Mouse (Mus musculus): ENCODE data around the gene Gm7735. TPM values are rescaled to one million over a fixed set of nuclear protein-coding genes. Genes with fewer than 3 reads are reported as not detected.
"Not testable (repeated sequence)": the region's sequence is repeated elsewhere in the genome, so short reads cannot be mapped to it uniquely, and the experiment has no call there.

Gene Gm7735
- polyA plus RNA-seq (2012; ENCODE audit: insufficient read depth, low replicate concordance): not detected in 2 replicates

GRCm38 (mm10) chr16:89169190-89169589, at the start of gene Gm7735:
TSS of gene Gm7735 (plus strand) at chr16:89169490.
- H3K4me1 ChIP-seq; H3K36me3 ChIP-seq (replicated peaks; ENCODE audit: low read length); H3K4me3 ChIP-seq (replicated peaks); H3K27me3 ChIP-seq (replicated peaks); H3K9me3 ChIP-seq: not testable (repeated sequence)

DNA sequence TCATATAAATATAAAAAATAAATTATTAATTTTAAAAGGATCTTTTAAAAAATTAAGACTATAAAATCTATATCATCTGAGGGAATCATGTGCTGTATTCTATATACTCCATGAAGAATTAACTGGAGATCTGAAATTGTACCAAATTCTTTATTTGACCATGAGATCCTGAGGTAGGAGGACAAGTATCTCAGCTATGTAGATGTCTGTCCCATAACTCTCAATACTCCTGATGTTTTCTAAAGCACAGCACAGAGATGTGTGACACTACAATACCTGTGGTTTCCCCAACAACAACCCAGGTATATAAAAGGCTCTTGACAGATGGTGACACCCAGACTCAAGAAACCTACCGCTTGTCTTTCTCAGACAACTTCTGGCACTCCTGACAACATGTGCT, 28.7 kb upstream of the Gm7735 start, which contains the start of gene Gm6358:
Gene Gm6358, plus strand, starts transcription at position 301 of the 400 bp plus-strand sequence.
- H3K27me3 ChIP-seq (replicated peaks): no peaks in the 10 kb centered on the region
- TF ChIP-seq GATA1 (IDR thresholded peaks at IDR 0.05; ENCODE audit: borderline replicate concordance, low read length) (no peak), FLI1 (IDR thresholded peaks at IDR 0.05; ENCODE audit: low read length) (no peak)
- H3K36me3 ChIP-seq (replicated peaks; ENCODE audit: low read length): no peaks in the 10 kb centered on the region
- peaks cover 5% of the 10 kb centered on the region for H3K9me3 ChIP-seq
- H3K4me1 ChIP-seq: no peaks in the 10 kb centered on the region
- no peak within 1 kb of the TSS for H3K4me3 ChIP-seq (replicated peaks)

DNA sequence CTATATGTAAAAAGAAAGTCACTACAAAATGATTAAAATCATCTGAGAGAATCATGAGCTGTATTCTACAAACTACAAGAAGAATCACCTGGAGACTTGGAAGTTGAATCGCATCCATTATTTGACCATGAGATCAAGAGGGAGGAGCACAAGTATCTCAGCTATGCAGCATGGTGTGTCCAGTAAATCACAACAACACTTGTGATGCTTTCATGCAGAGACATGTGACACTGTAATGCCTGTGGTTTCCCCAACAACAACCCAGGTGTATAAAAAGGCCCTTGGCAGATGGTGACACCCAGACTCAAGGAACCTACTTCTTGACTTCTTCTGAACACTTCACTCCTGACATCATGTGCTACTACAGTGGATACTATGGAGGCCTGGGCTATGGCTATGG, 18.5 kb upstream of the Gm7735 start, which contains the start of gene Gm10061:
Gene Gm10061, plus strand, starts transcription at position 301 of the 400 bp plus-strand sequence.
- peaks cover 19% of the 10 kb centered on the region for H3K9me3 ChIP-seq
- no peak within 1 kb of the TSS for H3K4me3 ChIP-seq (replicated peaks)
- H3K36me3 ChIP-seq (replicated peaks; ENCODE audit: low read length): no peaks in the 10 kb centered on the region
- H3K4me1 ChIP-seq: no peaks in the 10 kb centered on the region
- H3K27me3 ChIP-seq (replicated peaks): no peaks in the 10 kb centered on the region
- TF ChIP-seq GATA1 (IDR thresholded peaks at IDR 0.05; ENCODE audit: borderline replicate concordance, low read length): no peak
- no peak for TF ChIP-seq FLI1 (IDR thresholded peaks at IDR 0.05; ENCODE audit: low read length)

DNA sequence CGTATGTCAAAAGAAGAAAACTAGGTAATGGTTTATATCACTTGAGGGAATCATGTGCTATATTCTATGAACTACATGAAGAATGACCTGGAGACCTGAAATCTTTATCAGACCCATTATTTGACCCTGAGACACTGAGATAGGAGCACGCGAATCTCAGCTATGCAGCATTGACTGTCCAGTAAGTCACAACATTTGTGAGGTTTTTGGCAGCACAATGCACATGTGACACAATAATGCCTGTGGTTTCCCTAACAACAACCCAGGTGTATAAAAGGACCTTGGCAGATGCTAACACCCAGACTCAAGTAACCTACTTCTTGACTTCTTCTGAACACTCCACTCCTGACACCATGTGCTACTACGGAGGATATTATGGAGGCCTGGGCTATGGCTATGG, 11.6 kb upstream of the Gm7735 start, which contains the start of gene Gm9789:
Gene Gm9789, plus strand, starts transcription at position 301 of the 400 bp plus-strand sequence.
- H3K36me3 ChIP-seq (replicated peaks; ENCODE audit: low read length): no peaks in the 10 kb centered on the region
- H3K27me3 ChIP-seq (replicated peaks): no peaks in the 10 kb centered on the region
- H3K9me3 ChIP-seq: peaks cover 31% of the 10 kb centered on the region

GRCm38 (mm10) chr16:89174435-89174834, 5.1 kb downstream of the Gm7735 start, which contains the start of gene 1110057P08Rik:
TSS of gene 1110057P08Rik (plus strand) at chr16:89174735.
- Histone ChIP-seq H3K4me1 (no peaks in the 10 kb centered on the region), H3K9me3 (no peaks in the 10 kb centered on the region), H3K36me3 (replicated peaks; ENCODE audit: low read length) (no peaks in the 10 kb centered on the region), H3K4me3 (replicated peaks) (no peak within 1 kb of the TSS), H3K27me3 (replicated peaks) (no peaks in the 10 kb centered on the region)
- TF ChIP-seq GATA1 (IDR thresholded peaks at IDR 0.05; ENCODE audit: borderline replicate concordance, low read length) (no peak), FLI1 (IDR thresholded peaks at IDR 0.05; ENCODE audit: low read length) (no peak)

More for the DNA sequence above, 11.6 kb upstream of the Gm7735 start, which contains the start of gene Gm9789:
- H3K4me3 ChIP-seq (replicated peaks): no peak within 1 kb of the TSS
- TF ChIP-seq GATA1 (IDR thresholded peaks at IDR 0.05; ENCODE audit: borderline replicate concordance, low read length): no peak
- no peaks in the 10 kb centered on the region for H3K4me1 ChIP-seq

- Histone ChIP-seq H3K4me1 (no peaks in the 10 kb centered on the region), H3K36me3 (replicated peaks; ENCODE audit: low read length) (no peaks in the 10 kb centered on the region), H3K27me3 (replicated peaks) (no peaks in the 10 kb centered on the region), H3K9me3 (peaks cover 7% of the 10 kb centered on the region), H3K4me3 (replicated peaks) (no peak overlapping the region)
- no peak for TF ChIP-seq GATA1 (IDR thresholded peaks at IDR 0.05; ENCODE audit: borderline replicate concordance, low read length)
These were observed 19.3 kb downstream of the Gm7735 start for GRCm38 (mm10) chr16:89188621-89189020.

GRCm38 (mm10) chr16:89205561-89205960, 36.3 kb downstream of the Gm7735 start, which contains the start of gene Krtap20-2:
TSS of gene Krtap20-2 (plus strand) at chr16:89205861.
- Histone ChIP-seq H3K4me3 (replicated peaks) (no peak within 1 kb of the TSS), H3K36me3 (replicated peaks; ENCODE audit: low read length) (no peaks in the 10 kb centered on the region), H3K9me3 (no peaks in the 10 kb centered on the region), H3K27me3 (replicated peaks) (no peaks in the 10 kb centered on the region), H3K4me1 (no peaks in the 10 kb centered on the region)
- TF ChIP-seq FLI1 (IDR thresholded peaks at IDR 0.05; ENCODE audit: low read length): no peak
- TF ChIP-seq GATA1 (IDR thresholded peaks at IDR 0.05; ENCODE audit: borderline replicate concordance, low read length): no peak

Other genes with a start within 250 kb of the Gm7735 start
- gene Krtap19-9b, start 237.2 kb upstream of the Gm7735 start, polyA plus RNA-seq (2012; ENCODE audit: insufficient read depth, low replicate concordance): not detected in 2 replicates
- gene Krtap16-3, start 206.6 kb upstream of the Gm7735 start, polyA plus RNA-seq (2012; ENCODE audit: insufficient read depth, low replicate concordance): not detected in 2 replicates
- not detected in 2 replicates for gene Krtap22-2, start 158.7 kb upstream of the Gm7735 start, polyA plus RNA-seq (2012; ENCODE audit: insufficient read depth, low replicate concordance)
- not detected in 2 replicates for gene Gm10229, start 154.2 kb upstream of the Gm7735 start, polyA plus RNA-seq (2012; ENCODE audit: insufficient read depth, low replicate concordance)
- gene Krtap6-1, start 137.8 kb upstream of the Gm7735 start, polyA plus RNA-seq (2012; ENCODE audit: insufficient read depth, low replicate concordance): not detected in 2 replicates
- not detected in 2 replicates for gene Gm10228, start 128.0 kb upstream of the Gm7735 start, polyA plus RNA-seq (2012; ENCODE audit: insufficient read depth, low replicate concordance)
- gene Krtap6-5, start 121.6 kb upstream of the Gm7735 start, polyA plus RNA-seq (2012; ENCODE audit: insufficient read depth, low replicate concordance): not detected in 2 replicates
- gene 1110025L11Rik, start 105.5 kb upstream of the Gm7735 start, polyA plus RNA-seq (2012; ENCODE audit: insufficient read depth, low replicate concordance): not detected in 2 replicates
- gene Krtap6-3, start 85.5 kb upstream of the Gm7735 start, polyA plus RNA-seq (2012; ENCODE audit: insufficient read depth, low replicate concordance): not detected in 2 replicates
- not detected in 2 replicates for gene Gm6358, start 28.6 kb upstream of the Gm7735 start, polyA plus RNA-seq (2012; ENCODE audit: insufficient read depth, low replicate concordance)
- not detected in 2 replicates for gene Gm10061, start 18.4 kb upstream of the Gm7735 start, polyA plus RNA-seq (2012; ENCODE audit: insufficient read depth, low replicate concordance)
- not detected in 2 replicates for gene Gm9789, start 11.5 kb upstream of the Gm7735 start, polyA plus RNA-seq (2012; ENCODE audit: insufficient read depth, low replicate concordance)
- gene 1110057P08Rik, start 5.2 kb downstream of the Gm7735 start, polyA plus RNA-seq (2012; ENCODE audit: insufficient read depth, low replicate concordance): not detected in 2 replicates
- gene Krtap20-2, start 36.4 kb downstream of the Gm7735 start, polyA plus RNA-seq (2012; ENCODE audit: insufficient read depth, low replicate concordance): not detected in 2 replicates
- gene Krtap21-1, start 234.4 kb downstream of the Gm7735 start, polyA plus RNA-seq (2012; ENCODE audit: insufficient read depth, low replicate concordance): not detected in 2 replicates